Mouse (Mus musculus) naive thymus-derived CD4-positive, alpha-beta T cell, adult 2 months (primary cell): ENCODE measurements around the gene Napsa.

ENCODE experiments used
- DNase-seq: peaks from one replicate; pipeline ENCODE4 v3.0.0-alpha.2; 2011; ENCODE audit warnings: low read depth

Gene Napsa

DNA sequence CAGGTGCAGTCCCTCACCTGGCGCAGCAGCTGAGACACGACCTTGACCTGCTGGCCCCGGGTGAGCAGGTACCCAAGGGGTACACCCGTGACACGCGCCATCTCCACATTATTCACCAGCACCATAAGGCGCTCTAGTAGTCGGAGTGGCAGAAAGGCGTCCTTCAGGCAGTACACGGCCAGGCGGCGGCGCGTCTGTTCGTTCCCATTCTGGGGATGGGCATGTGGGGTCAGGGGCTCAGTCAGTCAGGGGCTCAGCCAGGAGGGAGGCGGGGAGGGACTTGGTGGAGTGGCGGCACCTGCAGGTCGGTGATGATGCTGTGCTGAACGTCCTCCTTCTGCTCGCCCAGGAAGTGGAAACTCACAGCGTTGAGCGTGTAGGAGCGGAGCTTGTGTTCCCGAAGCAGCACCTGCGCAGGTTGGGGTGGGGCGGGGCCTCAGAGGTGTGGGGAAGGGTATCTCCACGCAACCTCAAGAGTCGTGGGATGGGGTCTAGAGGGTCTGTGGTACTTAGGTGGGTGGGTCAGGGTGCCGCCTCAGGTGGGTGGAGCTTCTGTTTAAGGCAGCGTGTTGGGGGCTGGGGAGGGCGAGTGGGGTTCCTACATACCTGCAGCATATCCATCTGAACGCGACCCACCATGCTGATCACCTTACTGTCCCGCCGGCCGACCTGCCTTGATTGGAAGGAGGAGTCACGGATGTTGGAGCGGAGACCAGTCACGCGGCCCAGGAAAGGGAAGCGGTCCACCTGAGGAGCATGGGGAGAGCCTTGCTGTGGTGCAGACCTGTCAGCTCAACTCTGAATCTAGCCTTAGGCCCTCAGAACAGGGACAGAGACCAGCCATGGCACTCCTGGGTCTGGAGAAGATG is 33.2 kb upstream of the Napsa start:
- no peak for DNase-seq

DNA sequence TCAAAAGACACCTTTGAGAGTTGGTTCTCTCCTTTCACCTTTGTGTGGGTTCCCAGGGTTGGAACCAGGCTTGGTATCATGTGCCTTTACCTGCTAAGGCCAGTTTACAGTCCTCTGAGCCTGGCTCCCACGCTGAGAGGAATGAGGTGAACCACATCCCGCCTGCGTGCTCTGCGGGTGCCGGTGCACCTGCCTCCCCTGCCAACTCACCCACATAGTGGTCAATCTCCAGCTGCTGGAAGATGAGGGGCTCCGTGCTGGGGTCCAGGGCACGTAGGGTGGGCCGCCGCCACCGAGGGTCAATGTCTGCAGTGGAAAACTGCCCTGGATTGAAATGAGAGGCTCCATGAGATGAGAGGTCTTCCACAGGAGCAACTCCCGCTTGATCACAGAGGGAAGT is 29.6 kb upstream of the Napsa start:
- DNase-seq, result no peak

DNA sequence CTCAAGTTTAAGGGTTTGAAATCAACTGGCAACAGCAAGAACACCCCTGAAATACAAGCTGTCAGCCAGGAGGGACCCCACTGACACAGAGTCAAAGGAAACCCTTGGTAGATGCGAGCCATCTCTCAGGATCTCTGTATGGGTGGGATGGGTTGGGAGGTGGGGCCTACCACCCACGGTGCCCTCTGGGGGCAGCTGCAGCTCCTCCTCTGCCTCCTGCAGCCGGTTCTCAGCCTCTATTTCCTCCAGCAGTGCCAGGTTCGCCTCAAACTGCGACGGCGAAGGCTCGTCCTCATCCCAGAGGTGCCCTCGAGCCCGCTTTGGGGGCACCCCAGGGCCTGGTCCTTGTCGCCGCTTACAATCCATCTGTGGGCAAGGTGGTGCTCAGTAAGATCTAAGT is 29.1 kb upstream of the Napsa start:
- DNase-seq, result no peak

DNA sequence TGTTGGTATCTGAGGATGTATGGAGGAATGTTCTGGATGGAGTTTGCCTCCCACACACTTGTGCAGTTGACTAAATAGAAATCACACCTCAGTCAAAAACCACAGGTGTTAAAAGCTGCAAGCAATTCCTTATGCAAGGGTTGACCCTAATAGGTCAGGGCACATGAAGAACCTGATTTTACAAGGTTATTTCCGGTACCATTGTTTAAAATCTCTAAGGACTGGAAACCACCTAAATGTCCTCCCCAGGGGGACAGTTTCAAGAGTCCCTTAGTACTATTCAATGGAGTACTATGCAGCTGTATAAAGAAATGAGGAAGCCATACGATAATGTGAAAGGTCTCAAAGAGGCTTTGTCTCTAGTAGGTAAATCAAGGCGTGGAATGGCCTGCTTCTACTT is 25.9 kb upstream of the Napsa start:
- DNase-seq, result no peak

DNA sequence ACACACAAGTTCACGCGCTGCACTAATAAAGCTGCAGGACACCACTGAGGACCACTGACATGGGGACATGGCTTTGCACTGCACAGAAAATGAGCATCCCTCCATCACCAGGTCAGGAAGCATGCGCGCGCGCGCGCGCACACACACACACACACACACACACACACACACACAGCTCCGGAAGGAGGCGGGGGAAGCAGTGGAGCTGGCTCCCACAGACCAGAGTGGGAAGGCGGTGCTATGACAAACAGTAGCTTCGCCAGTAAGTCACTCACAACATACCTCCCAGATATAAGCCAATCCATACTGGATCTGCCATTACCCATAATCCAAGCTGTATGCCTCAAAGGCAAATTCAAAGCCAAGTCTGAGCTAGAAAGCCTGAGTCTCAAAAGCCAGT is 25.1 kb upstream of the Napsa start:
- peak; percentile 51 for DNase-seq

DNA sequence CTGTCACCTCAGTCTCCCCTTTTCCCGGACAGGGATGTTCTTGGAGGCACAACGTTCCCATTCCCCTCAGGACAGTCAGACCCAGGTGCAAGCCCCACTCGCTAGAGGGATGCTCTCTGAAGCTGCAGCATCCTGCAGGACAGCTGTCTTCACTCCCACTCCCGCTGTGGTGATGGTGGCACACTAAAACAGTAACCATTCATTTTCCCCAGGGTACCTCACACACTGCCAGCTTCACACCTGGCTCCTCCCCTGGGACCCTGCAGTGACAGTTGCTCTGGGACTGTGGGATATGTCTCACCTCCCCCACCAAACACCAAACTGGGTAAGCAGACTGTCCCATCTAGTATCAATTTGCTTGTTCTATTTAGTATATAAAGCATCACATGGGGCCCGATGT is 24.5 kb upstream of the Napsa start:
- DNase-seq, result peak; percentile 17

DNA sequence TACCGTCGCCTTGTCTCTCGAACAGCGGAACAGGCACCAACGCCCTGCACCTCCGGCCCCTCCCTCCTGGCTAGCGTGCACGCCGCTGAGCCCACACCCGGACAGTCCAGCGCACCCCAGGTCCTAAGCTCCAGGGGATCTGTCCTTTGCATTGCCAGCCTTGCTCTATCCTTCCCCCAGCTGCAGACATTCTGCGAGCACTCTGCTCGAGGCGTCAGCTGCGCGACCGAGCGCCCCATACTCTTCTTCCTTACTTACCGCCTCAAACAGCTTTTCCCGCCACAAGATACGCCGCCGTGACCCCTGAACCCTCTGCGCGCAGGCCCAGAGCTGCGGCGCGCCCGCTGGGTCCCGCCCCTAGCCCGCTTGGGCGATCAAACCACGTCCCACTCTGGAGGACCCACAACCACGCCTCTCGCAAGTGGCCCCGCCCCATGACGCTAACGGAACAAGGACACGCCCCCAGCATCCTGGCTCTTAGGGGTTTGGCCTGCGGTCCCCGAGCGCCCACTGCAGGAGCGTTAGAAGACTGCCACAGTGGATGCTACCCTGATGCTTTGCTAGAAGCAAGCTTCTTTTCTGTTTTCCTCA is 23.6 kb upstream of the Napsa start, which contains the start of gene Pold1:
TSS of gene Pold1 (minus strand) at position 353 of the 591 bp plus-strand sequence.
- DNase-seq, result peak; percentile 100

DNA sequence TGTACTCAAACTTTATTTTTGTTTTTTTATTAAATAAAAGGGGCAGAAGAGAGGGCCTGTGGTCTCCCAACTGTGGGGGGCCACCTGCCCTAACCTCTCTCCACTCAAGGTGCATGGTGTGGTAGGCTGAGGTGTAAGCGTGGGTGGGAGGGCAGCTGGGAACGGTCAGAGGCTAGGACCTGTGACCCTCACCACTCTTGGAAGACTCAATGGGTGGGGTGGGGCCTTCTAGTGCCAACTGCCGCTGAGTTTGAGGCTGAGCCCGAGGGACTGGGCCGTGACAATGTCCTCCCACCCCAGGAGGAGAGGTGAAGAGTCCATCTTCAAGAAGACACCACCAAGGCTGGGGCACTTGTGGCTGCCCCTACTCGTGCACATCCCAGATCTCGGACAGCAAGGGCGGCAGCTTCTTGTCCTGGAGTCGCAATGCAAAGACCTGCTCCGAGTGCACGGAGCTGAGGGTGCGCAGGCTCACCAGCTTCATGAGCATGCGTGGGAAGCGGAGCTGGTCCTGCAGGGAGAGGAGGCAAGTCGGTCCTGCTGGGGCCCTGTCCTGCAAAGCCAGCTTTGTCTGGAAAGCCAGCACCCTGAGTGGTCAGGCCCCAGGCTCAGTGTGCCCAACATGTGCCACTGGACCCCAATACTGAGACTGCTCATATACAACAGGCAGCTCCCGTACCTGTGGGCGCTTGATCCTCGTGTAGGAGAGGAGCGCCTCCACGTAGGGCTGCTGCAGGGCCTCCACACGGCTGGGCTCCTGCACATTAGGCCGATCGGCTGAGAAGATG is 22.4 kb upstream of the Napsa start:
- DNase-seq, result peak; percentile 27

DNA sequence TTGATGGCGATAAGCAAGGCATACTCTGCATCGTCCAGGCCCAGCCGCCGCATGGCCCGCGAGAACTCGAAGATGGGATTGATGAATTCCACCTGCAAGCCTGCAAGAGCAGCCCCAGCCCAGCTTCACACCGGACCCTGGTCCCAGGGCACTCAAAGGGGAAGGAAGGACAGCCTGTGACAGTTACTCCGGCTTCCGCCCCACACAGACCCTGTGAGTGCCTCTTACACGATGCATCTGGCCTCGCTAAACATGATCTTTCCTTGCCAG is 21.8 kb upstream of the Napsa start:
- DNase-seq, result peak; percentile 16

DNA sequence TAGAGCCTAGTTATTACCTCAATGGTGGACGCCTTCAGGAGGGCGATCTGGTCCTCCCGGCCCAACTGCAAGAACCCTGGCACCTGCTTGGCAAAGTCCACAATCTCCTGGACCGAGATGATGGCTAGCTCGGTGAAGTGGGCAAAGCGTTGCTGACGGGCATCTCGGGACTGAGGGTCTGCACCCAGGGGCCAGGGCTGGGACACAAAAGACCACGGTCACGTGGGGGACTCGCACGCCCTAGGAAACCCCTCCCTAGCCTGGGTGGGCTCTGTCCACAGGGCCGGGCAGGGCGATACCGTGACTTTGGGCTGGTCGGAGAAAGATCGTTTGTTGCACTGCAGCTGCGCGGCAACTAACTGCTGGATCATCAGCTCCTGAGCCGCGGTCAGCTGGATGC is 20.9 kb upstream of the Napsa start:
- no peak for DNase-seq

DNA sequence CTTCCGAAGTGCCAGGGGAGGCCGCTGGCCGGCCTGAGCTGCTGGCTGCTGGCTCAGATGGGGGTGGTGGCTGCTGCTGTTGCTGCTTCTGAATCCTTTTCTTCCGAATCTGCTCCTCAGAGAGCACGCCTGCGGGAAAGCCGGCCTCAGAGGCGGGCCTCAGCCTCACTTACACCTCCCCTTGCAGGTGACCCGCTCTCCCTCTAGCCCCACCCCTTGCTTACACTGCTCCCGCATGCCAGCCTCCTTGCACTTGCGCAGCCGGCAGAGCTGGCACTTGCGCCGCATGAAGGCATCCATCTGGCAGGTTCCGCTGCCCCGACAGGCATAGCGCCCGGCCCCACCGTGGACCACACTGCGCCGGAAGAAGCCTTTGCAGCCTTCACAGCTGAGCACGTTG is 20.4 kb upstream of the Napsa start:
- no peak for DNase-seq

DNA sequence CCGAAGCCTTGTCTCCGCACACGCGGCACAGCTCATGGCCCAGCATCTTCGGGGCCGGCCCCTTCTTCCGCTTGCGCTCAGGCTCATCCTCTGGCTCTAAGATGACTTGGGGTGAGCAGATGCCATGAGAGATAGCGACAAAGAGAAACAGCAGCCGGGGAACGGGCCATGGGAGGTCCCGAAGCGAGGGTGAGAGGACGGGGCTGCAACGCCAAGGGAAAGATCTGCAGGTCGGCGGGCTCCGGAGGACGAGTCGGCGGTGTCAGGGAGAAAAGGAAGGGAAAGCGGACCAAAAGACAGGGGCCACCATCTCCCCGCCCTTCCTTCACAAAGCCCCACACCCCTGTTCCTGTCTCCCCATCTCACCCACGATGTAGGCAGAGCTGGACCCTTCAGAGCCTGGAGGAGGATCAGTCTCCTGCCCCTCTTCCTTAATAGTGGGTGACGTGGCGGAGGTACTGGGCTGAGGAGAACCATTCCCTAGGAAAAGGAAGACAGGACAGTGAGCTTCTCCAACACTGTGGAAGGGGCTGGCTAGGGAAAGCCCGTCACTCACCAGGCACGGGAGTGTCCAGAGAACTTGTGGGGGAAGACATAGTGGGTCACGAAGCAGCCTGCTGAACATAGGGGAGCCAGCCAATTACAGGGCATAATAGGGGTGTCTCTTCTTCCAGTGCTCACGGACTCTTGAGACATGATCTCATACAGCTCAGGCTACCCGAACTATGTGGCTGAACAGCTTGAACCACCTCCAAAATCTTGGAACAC is 19.9 kb upstream of the Napsa start:
- no peak for DNase-seq

DNA sequence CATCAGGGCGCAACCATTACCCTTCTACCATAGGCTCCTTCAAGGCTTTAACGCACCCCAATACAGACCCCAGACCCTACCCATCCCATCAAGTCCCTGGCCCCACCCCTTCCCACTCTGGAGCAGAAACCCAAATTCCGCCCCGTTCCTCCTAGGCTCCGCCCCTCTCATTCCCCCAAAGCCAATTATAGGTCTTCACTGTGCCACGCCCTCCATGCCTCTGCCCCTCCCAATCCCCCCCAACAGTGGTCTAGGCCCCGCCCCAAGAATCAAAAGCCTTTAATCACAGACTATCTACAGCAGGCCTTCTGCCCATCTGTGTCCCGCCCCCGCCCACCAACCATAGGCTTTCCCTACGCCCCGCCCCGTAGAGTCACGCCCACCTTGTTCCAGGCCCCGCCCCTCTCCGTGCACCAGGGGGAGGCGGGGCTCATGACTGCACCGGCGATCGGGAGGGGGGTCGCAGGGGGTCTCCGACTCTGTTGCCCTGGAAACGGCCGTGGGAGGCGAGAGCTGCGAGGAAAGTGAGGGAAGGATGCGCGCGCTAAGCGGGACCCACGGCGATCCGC is 18.9 kb upstream of the Napsa start:
- peak; percentile 81 for DNase-seq

DNA sequence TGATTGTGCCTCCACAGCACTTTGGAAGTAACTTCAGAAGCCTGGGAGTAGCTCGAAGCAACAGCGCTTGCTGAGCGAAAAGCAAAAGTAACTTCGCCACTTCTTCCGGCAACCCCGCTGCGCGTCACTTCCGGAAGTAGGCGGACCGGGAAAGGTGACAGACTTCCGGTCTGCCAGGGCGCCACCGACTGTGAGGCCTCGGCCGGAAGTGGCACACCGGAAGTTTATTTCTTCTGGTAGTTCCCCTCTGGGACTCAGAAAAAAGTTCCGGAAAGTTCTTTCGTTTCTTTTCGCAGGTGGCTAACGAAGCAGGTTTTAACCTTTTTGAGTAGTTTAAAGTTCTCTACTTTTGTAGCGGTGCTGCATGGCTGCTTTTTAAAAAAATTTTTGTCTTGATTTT is 18.4 kb upstream of the Napsa start, which contains the start of gene Nr1h2:
TSS of gene Nr1h2 (minus strand) at position 126 of the 400 bp plus-strand sequence.
- peak; percentile 97 for DNase-seq

DNA sequence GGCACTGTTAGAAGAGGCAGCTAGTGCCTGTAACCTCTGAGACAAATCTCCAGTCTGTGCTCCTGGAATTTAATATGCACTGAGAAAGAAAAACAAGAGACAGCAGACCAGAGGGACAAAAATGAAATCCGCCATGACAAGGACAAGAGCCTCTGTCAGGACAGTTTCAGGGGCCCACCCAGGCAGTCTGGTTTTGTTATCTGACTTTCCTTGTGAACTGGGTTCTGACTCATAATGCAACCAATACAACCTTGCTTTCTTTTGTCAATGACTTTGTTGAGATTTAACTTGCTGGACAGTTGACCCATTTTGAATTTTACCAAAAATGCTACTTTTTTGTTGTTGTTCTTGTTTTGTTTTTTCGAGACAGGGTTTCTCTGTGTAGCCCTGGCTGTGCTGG is 14.6 kb upstream of the Napsa start:
- DNase-seq, result no peak

DNA sequence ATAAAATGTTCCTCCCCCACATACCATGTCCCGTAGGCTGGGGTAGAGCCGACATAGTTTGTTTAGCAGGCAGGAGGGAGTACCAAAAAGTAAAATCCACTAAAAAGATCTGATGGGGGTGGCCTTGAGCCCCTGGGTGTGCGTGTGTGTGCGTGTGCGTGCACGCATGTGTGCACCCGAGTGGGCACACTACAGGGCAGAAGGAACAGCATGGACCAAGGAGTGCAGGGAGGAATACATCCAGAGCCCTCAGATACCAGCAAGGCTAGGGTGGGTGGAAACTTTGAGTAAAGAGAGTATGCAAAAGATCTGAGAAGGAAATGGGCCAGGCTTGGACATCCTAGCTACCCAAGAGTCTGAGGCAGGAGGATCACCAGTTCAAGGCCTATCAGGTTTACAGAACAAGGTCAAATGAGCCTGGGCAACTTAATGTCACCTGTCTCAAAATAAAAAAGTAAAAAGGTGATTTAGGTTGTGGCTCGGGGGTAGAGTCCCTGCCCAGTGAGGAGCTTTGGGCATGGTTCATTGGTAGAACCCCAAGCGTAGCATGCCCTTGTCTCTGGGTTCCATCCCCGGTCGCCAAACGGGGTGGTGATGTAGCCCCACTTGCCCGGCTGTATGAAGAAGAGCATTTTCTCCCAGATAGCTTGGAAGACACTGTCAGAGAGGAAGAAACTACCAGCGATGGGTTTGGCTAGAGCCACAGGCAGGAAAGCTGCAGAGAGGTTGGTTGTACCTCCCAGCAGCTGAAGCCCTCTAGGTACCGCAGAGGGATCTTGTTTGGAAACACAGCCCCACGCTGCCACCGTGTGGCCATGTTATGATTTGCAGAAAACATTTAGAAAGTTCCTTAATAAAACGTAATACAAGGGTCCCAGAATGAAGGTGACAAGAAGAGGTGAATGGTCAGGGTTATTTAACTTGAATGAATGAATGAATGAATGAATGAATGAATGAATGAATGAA is 11.5 kb upstream of the Napsa start:
- DNase-seq, result peak; percentile 91

DNA sequence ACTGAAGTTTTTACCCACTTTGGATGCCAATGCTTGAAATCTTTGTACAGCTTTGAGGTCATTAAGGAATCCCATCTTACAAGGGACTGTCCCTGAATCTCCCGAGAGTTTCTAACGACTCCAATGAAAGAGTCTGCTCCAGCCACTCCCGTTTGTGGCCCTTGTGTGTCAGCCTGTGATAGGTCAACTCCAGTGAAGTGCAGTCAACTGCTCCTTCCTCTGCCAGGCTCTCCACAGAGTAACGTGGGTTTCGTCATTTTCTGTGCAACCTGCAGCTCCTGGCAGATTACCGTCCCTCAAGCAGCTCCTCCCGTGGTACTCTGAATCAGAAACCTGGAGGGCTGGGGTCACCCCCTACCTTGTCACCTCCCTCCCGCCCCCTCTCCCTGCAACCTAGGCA is 8.9 kb upstream of the Napsa start:
- no peak for DNase-seq

DNA sequence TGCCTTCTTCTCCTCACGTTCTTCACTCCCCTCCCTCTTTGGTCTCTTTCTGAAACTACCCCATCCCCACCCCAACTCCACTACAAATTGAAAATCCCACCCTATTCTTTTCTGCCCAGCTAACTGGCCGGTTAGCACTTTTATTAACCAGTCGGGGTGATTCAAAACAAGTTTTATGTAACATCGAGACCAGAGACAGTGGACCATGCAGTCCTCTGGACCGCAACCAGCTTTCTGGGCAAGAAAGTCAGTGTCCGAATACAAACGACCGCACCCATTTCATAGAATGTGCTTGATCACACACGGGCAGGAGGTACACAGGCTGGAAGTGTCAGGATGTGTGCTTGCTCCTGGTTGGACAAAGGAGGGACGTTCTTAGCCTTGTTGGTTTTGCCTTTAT is 7.7 kb upstream of the Napsa start:
- DNase-seq, result no peak

DNA sequence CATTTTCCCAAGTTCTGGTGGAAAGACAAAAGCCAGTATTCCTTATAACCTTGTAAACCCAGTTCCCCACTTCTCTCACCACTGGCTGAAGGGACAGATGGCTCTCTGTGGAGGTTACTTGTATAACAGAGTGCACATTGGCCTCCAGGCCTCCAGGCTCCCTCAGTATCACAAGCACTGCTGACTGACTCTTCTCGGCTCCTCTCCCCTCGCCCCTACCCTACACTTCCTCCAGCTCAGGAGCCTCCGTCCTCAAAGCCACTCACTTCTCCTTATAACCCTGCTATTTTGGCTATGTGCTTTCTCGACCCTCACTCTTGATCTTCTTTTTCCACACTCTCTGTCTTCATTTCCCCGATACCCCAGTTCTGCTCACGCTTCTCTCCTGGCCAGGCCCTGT is 6.8 kb upstream of the Napsa start:
- no peak for DNase-seq

DNA sequence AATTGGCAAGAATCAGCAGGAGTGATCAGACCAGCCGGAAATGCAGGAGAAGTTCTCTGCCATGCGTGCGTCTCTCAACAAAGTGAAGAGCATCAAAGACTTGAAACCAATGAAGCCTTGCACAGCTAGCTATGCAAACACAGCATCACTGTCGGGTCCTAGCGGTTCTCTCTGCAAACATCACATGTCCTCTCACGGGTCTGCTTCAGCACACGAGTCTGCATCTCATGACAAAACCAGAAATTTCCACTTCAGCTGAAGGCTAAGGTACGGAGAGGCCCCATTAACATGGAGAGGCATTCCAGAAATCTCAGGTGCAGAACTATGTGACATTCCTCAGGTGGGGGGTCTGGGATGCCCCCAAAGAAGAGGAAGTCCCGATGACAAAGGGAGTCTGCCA is 3.4 kb upstream of the Napsa start:
- DNase-seq, result no peak

DNA sequence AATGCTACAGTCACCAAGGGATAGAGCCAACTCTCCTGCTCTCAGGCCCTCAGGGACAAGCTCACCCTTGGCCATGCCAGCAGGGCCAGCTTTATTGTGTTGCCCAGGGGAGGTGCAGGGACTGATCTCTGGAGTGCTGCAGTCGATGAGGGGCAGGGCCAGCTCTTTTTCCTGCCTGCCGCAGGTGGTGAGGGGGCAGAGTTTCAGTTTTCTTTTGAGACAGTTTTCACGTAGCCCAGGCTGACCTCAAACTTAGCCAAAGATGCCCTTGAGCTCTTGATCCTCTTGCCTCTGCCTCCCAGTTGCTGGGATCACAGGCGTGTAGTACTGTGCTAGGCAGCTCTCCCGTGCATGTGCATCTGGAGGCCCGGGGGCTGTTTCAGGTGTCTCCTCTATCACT is 1.2 kb upstream of the Napsa start:
- no peak for DNase-seq
